8 mouse cellular contexts compared by ENCODE assay signal in genomic region chr7:27356861-27357594, GRCm38 (mm10). TPM values are rescaled to one million over a fixed set of nuclear protein-coding genes. Genes with fewer than 3 reads are reported as not detected.
DNase-seq lines count a peak whose midpoint lies in the region; ATAC-seq and TF ChIP-seq lines count a peak whose summit lies in the region.

TSS of gene Gm20479 (minus strand) at chr7:27357419.

- peak within 1 kb of the TSS; percentile 45 for H3K4me2 ChIP-seq in embryonic facial prominence, embryonic 11.5 days (ENCODE audit: low read depth, low read length)
- H3K4me2 ChIP-seq in hindbrain, embryonic 12.5 days (replicated peaks) = peak within 1 kb of the TSS; percentile 68
- peak within 1 kb of the TSS; percentile 71 for H3K4me2 ChIP-seq in liver, embryonic 14.5 days (ENCODE audit: low read depth)
- H3K4me2 ChIP-seq in neural tube, embryonic 15.5 days = peak within 1 kb of the TSS; percentile 80

- TF ChIP-seq EP300 in liver, embryonic 14.5 days (IDR thresholded peaks at IDR 0.05; ENCODE audit: low read depth) = no peak

- ATAC-seq in embryonic facial prominence, embryonic 11.5 days (replicated peaks; ENCODE audit: insufficient number of reproducible peaks, low FRiP score, low TSS enrichment, low read depth) = no peak
- ATAC-seq in hindbrain, embryonic 12.5 days (ENCODE audit: low FRiP score) = no peak
- ATAC-seq in liver, embryonic 14.5 days (ENCODE audit: insufficient read depth) = no peak
- ATAC-seq in neural tube, embryonic 15.5 days (ENCODE audit: low FRiP score) = no peak

- WGBS in embryonic facial prominence, embryonic 11.5 days = 3% methylated on average over 27 of the region's 27 CpGs
- WGBS in hindbrain, embryonic 12.5 days = 7% methylated on average over 27 of the region's 27 CpGs
- WGBS in liver, embryonic 14.5 days (ENCODE audit: insufficient replicate concordance) = 3% methylated on average over 27 of the region's 27 CpGs
- WGBS in neural tube, embryonic 15.5 days = 9% methylated on average over 26 of the region's 27 CpGs

- no peaks in the 10 kb centered on the region for H3K36me3 ChIP-seq in embryonic facial prominence, embryonic 11.5 days (replicated peaks; ENCODE audit: control insufficient read depth, insufficient read depth, low read depth, low read length)
- peaks cover 15% of the 10 kb centered on the region; the same call in 1 of the 2 replicates for H3K36me3 ChIP-seq in hindbrain, embryonic 12.5 days
- no peaks in the 10 kb centered on the region for H3K36me3 ChIP-seq in liver, embryonic 14.5 days (replicated peaks; ENCODE audit: control insufficient read depth, insufficient read depth, low read depth)
- no peaks in the 10 kb centered on the region; the same call in none of the 2 replicates for H3K36me3 ChIP-seq in neural tube, embryonic 15.5 days

- H3K9ac ChIP-seq in embryonic facial prominence, embryonic 11.5 days (replicated peaks; ENCODE audit: low read length) = peak within 1 kb of the TSS; percentile 26
- H3K9ac ChIP-seq in hindbrain, embryonic 12.5 days = peak within 1 kb of the TSS; percentile 32
- H3K9ac ChIP-seq in liver, embryonic 14.5 days (replicated peaks) = peak within 1 kb of the TSS; percentile 49
- 0 out of 2 replicates have a peak within 1 kb of the TSS, but pooled peaks have one; percentile 21 for H3K9ac ChIP-seq in neural tube, embryonic 15.5 days (replicated peaks)

- H3K27me3 ChIP-seq in embryonic facial prominence, embryonic 11.5 days (ENCODE audit: control insufficient read depth, insufficient read depth, low read length) = peaks cover 4% of the 10 kb centered on the region
- H3K27me3 ChIP-seq in hindbrain, embryonic 12.5 days = peaks cover 28% of the 10 kb centered on the region
- peaks cover 5% of the 10 kb centered on the region for H3K27me3 ChIP-seq in liver, embryonic 14.5 days (ENCODE audit: control insufficient read depth, insufficient read depth, low read length)
- peaks cover 35% of the 10 kb centered on the region for H3K27me3 ChIP-seq in neural tube, embryonic 15.5 days (replicated peaks)

- H3K4me3 ChIP-seq in embryonic facial prominence, embryonic 11.5 days (ENCODE audit: low read depth, low read length) = peak within 1 kb of the TSS; percentile 61
- H3K4me3 ChIP-seq in hindbrain, embryonic 12.5 days = peak within 1 kb of the TSS; percentile 69
- H3K4me3 ChIP-seq in liver, embryonic 14.5 days (ENCODE audit: insufficient read depth in 1 of 2, low read depth in 2 of 2, low read length in 2 of 2) = peak within 1 kb of the TSS; percentile 85 to 93
- peak within 1 kb of the TSS; percentile 75 for H3K4me3 ChIP-seq in neural tube, embryonic 15.5 days (replicated peaks)

- H3K9me3 ChIP-seq in embryonic facial prominence, embryonic 11.5 days (replicated peaks; ENCODE audit: control insufficient read depth, low read length) = no peaks in the 10 kb centered on the region
- H3K9me3 ChIP-seq in hindbrain, embryonic 12.5 days (replicated peaks) = no peaks in the 10 kb centered on the region; the same call in 1 of the 2 replicates
- no peaks in the 10 kb centered on the region for H3K9me3 ChIP-seq in liver, embryonic 14.5 days (ENCODE audit: control insufficient read depth, low read length)
- H3K9me3 ChIP-seq in neural tube, embryonic 15.5 days (replicated peaks) = no peaks in the 10 kb centered on the region

- peak; percentile 95 for DNase-seq in heart, adult 11 months
- no peak for DNase-seq in heart, postnatal 4 days
- DNase-seq in embryonic facial prominence, embryonic 11.5 days (ENCODE audit: low spot score) = no peak
- no peak for DNase-seq in liver, embryonic 14.5 days (ENCODE audit: low read depth in 3 of 3, low spot score in 3 of 3)
- no peak for DNase-seq in retina, embryonic 14.5 days (ENCODE audit: low spot score)
- no peak for DNase-seq in right cerebral cortex, adult 18-20 months

- peaks cover 4% of the 10 kb centered on the region; the same call in 1 of the 2 replicates for H3K4me1 ChIP-seq in embryonic facial prominence, embryonic 11.5 days (ENCODE audit: control insufficient read depth, insufficient read depth, low read length)
- H3K4me1 ChIP-seq in hindbrain, embryonic 12.5 days = peaks cover 15% of the 10 kb centered on the region
- peaks cover 15 to 43% of the 10 kb centered on the region in 2 experiments for H3K4me1 ChIP-seq in liver, embryonic 14.5 days (replicated peaks; ENCODE audit: control insufficient read depth in 2 of 2, insufficient read depth in 2 of 2, low read length in 1 of 2)
- H3K4me1 ChIP-seq in neural tube, embryonic 15.5 days = peaks cover 32% of the 10 kb centered on the region

- H3K27ac ChIP-seq in embryonic facial prominence, embryonic 11.5 days (replicated peaks; ENCODE audit: low read depth, low read length) = no peak within 1 kb of the TSS
- 0 out of 2 replicates have a peak within 1 kb of the TSS, but pooled peaks have one; percentile 23 for H3K27ac ChIP-seq in hindbrain, embryonic 12.5 days
- H3K27ac ChIP-seq in liver, embryonic 14.5 days = no peak within 1 kb of the TSS
- no peak within 1 kb of the TSS; the same call in 1 of the 2 replicates for H3K27ac ChIP-seq in neural tube, embryonic 15.5 days (replicated peaks)

- TF ChIP-seq CTCF in liver, embryonic 14.5 days (IDR thresholded peaks at IDR 0.05; ENCODE audit: low read depth) = no peak

RNA-seq across cellular contexts. Expression of gene Gm20479, which starts in this region (rescaled TPM):
- total RNA-seq in heart, postnatal 4 days (2021) = 1 to 10 TPM in 1 of 2 experiments, not detected in 1; 3.7 TPM
- polyA plus RNA-seq in embryonic facial prominence, embryonic 11.5 days (2014; fragmentation: Nextera tagmentation; extraction: Ambion mirVana) = 0.45 TPM in 1 of 2 replicates, not detected in the other
- 0.43 and 0.59 TPM in 2 replicates for polyA plus RNA-seq in hindbrain, embryonic 12.5 days (2016; fragmentation: Nextera tagmentation; extraction: Ambion mirVana)
- polyA plus RNA-seq in liver, embryonic 14.5 days (2012; rRNA removed) = 0.09 and 0.40 TPM in 2 replicates
- polyA plus RNA-seq in liver, embryonic 14.5 days (2014; fragmentation: Nextera tagmentation; extraction: Ambion mirVana) = not detected in 2 replicates
- polyA plus RNA-seq in neural tube, embryonic 15.5 days (2015; fragmentation: Nextera tagmentation; extraction: Ambion mirVana) = not detected in 2 replicates
